Mouse (Mus musculus): ENCODE results near the gene Gart. TPM values are rescaled to one million over a fixed set of nuclear protein-coding genes. Genes with fewer than 3 reads are reported as not detected.

The Gart gene
- 42.8 and 64.2 TPM in 2 replicates for polyA plus RNA-seq (2014; fragmentation: Nextera tagmentation; extraction: Ambion mirVana)

DNA sequence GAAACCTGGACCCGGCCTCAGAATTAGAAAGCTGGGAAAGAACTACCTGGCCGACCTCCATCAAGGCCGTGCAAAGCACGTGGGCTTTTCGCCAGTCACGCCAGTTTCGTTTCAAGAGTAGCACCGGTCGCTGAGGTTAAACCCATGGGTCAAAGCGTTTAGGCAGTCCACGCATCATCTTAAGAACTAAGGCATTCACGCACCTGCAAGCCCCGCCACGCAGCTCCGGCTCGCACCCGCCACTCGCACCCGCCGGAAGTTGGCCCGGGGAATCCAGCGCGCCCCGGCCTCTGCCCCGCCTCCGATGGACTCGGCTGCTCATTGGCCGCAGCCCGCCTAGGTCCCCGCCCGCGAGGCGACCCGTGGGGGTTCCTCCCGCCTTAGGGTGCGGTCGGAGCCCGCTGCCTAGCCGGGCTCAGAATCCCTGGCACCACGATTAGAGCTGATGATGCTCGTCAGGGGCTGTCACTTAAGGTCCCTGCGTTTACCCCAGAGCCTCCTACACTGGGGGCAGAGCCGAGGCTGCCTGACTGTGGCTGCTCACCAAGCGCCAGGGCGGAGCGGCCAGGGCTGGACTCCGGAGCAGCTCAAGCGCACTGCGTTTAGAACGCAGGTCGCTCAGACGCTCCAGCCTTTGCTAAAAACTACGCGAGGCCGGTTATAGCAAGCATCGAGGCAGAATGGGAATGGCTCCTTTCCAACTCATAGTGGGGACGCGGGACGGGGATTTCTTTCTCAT lies at the start of gene Gart:
TSS of gene Gart (minus strand) at position 272 of the 739 bp plus-strand sequence.
- Histone ChIP-seq H3K4me3 (replicated peaks; ENCODE audit: low read depth, low read length) (peak within 1 kb of the TSS; percentile 61), H3K27me3 (ENCODE audit: control insufficient read depth, insufficient read depth, low read length) (no peaks in the 10 kb centered on the region), H3K4me1 (ENCODE audit: control insufficient read depth, insufficient read depth, low read length) (peaks cover 17% of the 10 kb centered on the region), H3K9ac (replicated peaks; ENCODE audit: low read length) (peak within 1 kb of the TSS; percentile 84), H3K36me3 (ENCODE audit: control insufficient read depth, insufficient read depth, low read length) (peaks cover 15% of the 10 kb centered on the region), H3K4me2 (ENCODE audit: low read length) (peak within 1 kb of the TSS; percentile 98), H3K9me3 (ENCODE audit: control insufficient read depth, low read length) (no peaks in the 10 kb centered on the region), H3K27ac (replicated peaks; ENCODE audit: low read depth, low read length) (peak within 1 kb of the TSS; percentile 97)
- ATAC-seq (ENCODE audit: low FRiP score, low TSS enrichment) (peak; percentile 87), DNase-seq (peak; percentile 95)
- WGBS, result under 1% methylated on average over 59 of the region's 59 CpGs

DNA sequence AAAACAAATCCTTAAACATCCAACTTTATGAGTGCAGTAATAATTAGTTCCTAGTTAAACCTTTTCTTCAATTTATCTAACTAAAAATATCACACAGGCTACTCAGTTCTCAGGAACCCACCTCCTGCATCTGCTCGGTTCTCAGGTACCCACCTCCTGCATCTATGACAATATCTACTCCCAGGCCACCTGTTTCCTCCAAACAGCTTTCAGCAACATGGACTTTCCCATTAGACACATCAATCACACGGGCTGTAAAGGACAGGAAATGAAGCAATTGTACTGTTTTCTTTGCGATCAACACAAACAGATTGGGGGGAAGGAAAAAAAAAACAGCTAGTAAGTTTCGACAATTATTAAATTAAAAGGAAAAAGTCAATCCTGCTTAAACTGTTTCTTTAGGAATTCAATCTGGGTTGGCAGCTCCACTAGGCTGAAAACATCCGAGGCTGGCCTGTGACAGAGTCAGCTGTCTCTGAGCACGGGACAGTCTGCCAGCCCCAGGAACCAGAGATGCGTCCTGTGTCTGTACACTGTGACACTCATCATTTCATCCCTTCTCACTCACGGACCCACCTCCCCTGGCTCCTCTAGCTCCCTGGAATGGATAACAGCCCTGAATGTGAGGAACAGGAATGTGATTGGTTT lies 48.5 kb upstream of the Gart start:
- Histone ChIP-seq H3K27me3 (ENCODE audit: control insufficient read depth, insufficient read depth, low read length) (no peaks in the 10 kb centered on the region), H3K4me1 (ENCODE audit: control insufficient read depth, insufficient read depth, low read length) (no peaks in the 10 kb centered on the region), H3K27ac (replicated peaks; ENCODE audit: low read depth, low read length) (no peak overlapping the region), H3K9ac (replicated peaks; ENCODE audit: low read length) (no peak overlapping the region), H3K4me2 (ENCODE audit: low read length) (no peak overlapping the region), H3K4me3 (replicated peaks; ENCODE audit: low read depth, low read length) (no peak overlapping the region), H3K9me3 (ENCODE audit: control insufficient read depth, low read length) (no peaks in the 10 kb centered on the region), H3K36me3 (ENCODE audit: control insufficient read depth, insufficient read depth, low read length) (peaks cover 50% of the 10 kb centered on the region)
- ATAC-seq (ENCODE audit: low FRiP score, low TSS enrichment) (no peak), DNase-seq (no peak)
- WGBS, result 85% methylated on average over 8 of the region's 8 CpGs

DNA sequence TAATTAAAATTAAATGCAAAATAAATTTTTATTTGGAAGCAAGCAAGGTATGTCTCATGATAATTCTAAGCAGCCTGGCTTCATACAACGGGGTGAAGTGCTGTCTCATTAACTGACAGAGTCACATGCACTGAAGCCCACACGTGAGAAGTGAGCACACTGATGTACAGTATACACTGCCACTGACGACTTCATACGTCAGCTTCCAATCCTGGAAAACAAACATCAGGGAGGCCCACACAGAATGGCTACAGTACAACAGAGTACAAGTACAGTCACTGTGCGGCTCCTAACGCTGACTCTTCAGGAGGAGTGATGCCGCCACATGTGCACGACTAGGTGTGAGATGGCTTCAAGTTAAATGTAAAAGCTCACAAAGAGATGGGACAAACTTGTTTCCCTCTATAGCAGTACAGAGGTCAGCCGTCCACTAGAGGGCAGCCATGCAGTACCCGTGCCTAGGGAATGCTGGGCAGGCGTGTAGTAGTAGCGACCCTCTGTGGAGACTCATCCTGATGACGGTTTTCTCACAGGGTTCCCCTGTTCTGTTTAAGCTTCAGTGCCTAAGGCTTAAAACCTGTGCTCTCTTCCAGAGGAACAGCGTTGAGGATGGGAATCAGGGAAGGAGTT lies 47.8 kb upstream of the Gart start:
- no peak overlapping the region for H3K4me3 ChIP-seq (replicated peaks; ENCODE audit: low read depth, low read length)
- peak; percentile 84 for ATAC-seq (ENCODE audit: low FRiP score, low TSS enrichment)
- no peak overlapping the region for H3K27ac ChIP-seq (replicated peaks; ENCODE audit: low read depth, low read length)
- no peaks in the 10 kb centered on the region for H3K9me3 ChIP-seq (ENCODE audit: control insufficient read depth, low read length)
- peaks cover 48% of the 10 kb centered on the region for H3K36me3 ChIP-seq (ENCODE audit: control insufficient read depth, insufficient read depth, low read length)
- no peak overlapping the region for H3K4me2 ChIP-seq (ENCODE audit: low read length)
- H3K4me1 ChIP-seq (ENCODE audit: control insufficient read depth, insufficient read depth, low read length), result 0 out of 2 replicates have a peak, but pooled peaks cover 4% of the 10 kb centered on the region
- WGBS, result 31% methylated on average over 14 of the region's 14 CpGs
- H3K27me3 ChIP-seq (ENCODE audit: control insufficient read depth, insufficient read depth, low read length), result no peaks in the 10 kb centered on the region
- peak; percentile 89 for DNase-seq
- no peak overlapping the region for H3K9ac ChIP-seq (replicated peaks; ENCODE audit: low read length)

DNA sequence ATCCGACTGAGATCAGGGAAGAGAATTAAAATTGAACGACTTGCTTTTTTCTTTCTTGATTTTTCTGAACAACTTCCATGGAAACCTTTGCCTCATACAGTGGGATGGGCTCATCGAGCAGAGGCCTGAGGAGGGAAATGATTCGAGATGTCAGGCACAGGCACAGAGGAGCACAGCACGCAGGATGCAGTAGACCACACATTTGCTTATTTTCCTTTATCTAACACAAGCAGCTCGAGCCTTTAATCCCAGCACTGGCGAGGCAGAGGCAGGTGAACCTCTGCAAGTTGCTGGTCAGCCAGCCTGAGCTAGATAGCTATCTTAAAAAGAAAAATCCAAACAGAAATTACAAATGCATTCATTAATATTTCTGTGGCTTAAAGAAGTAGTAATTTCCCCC lies 43.0 kb upstream of the Gart start:
- Histone ChIP-seq H3K27me3 (ENCODE audit: control insufficient read depth, insufficient read depth, low read length) (no peaks in the 10 kb centered on the region), H3K27ac (replicated peaks; ENCODE audit: low read depth, low read length) (no peak overlapping the region), H3K9me3 (ENCODE audit: control insufficient read depth, low read length) (no peaks in the 10 kb centered on the region), H3K9ac (replicated peaks; ENCODE audit: low read length) (0 out of 2 replicates have a peak overlapping the region, but pooled peaks have one; percentile 36), H3K4me2 (ENCODE audit: low read length) (peak overlapping the region; percentile 80), H3K36me3 (ENCODE audit: control insufficient read depth, insufficient read depth, low read length) (peaks cover 28% of the 10 kb centered on the region), H3K4me1 (ENCODE audit: control insufficient read depth, insufficient read depth, low read length) (0 out of 2 replicates have a peak, but pooled peaks cover 12% of the 10 kb centered on the region), H3K4me3 (replicated peaks; ENCODE audit: low read depth, low read length) (0 out of 2 replicates have a peak overlapping the region, but pooled peaks have one; percentile 91)
- ATAC-seq (ENCODE audit: low FRiP score, low TSS enrichment) (no peak), DNase-seq (no peak)
- WGBS, result 41% methylated on average over 7 of the region's 7 CpGs

- Histone ChIP-seq H3K27ac (replicated peaks; ENCODE audit: low read depth, low read length) (peak within 1 kb of the TSS; percentile 90), H3K4me2 (ENCODE audit: low read length) (peak within 1 kb of the TSS; percentile 80), H3K4me1 (ENCODE audit: control insufficient read depth, insufficient read depth, low read length) (0 out of 2 replicates have a peak, but pooled peaks cover 12% of the 10 kb centered on the region), H3K9me3 (ENCODE audit: control insufficient read depth, low read length) (no peaks in the 10 kb centered on the region), H3K27me3 (ENCODE audit: control insufficient read depth, insufficient read depth, low read length) (no peaks in the 10 kb centered on the region), H3K4me3 (replicated peaks; ENCODE audit: low read depth, low read length) (peak within 1 kb of the TSS; percentile 91), H3K36me3 (ENCODE audit: control insufficient read depth, insufficient read depth, low read length) (peaks cover 35% of the 10 kb centered on the region), H3K9ac (replicated peaks; ENCODE audit: low read length) (peak within 1 kb of the TSS; percentile 81)
- peak; percentile 98 for DNase-seq
- WGBS, result under 1% methylated on average over 70 of the region's 71 CpGs
- ATAC-seq (ENCODE audit: low FRiP score, low TSS enrichment), result peak; percentile 99
Measured at GRCm38 (mm10) chr16:91688619-91689334, 42.0 kb upstream of the Gart start, which contains the start of gene Donson. TSS of gene Donson (minus strand) at chr16:91688770.

- H3K27ac ChIP-seq (replicated peaks; ENCODE audit: low read depth, low read length), result peak overlapping the region; percentile 90
- peaks cover 38% of the 10 kb centered on the region for H3K36me3 ChIP-seq (ENCODE audit: control insufficient read depth, insufficient read depth, low read length)
- H3K27me3 ChIP-seq (ENCODE audit: control insufficient read depth, insufficient read depth, low read length), result no peaks in the 10 kb centered on the region
- peak overlapping the region; percentile 81 for H3K9ac ChIP-seq (replicated peaks; ENCODE audit: low read length)
- DNase-seq, result no peak
- H3K4me3 ChIP-seq (replicated peaks; ENCODE audit: low read depth, low read length), result peak overlapping the region; percentile 91
- H3K9me3 ChIP-seq (ENCODE audit: control insufficient read depth, low read length), result no peaks in the 10 kb centered on the region
- ATAC-seq (ENCODE audit: low FRiP score, low TSS enrichment), result peak; percentile 70
- 0 out of 2 replicates have a peak, but pooled peaks cover 12% of the 10 kb centered on the region for H3K4me1 ChIP-seq (ENCODE audit: control insufficient read depth, insufficient read depth, low read length)
- H3K4me2 ChIP-seq (ENCODE audit: low read length), result peak overlapping the region; percentile 80
- 1% methylated on average over 51 of the region's 51 CpGs for WGBS
Measured at GRCm38 (mm10) chr16:91688023-91688618, 41.4 kb upstream of the Gart start.

DNA sequence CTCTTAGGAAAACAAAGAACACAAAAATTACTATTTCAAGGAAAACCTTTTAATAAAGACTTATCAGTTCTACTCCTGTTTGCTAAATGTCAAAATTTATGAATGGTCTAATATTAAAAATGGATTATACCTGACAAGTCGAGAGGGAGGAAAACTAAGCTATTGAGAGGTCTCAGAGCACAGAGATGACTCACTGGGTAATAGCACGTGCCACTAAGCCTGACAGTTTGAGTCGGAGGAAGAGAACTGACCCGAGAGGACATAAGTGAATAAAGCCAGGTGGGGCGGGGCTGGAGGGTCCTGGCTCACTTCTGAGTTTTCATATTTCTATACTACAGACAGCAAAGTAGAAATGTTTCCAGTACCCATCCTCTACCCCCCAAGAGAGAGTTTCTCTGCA lies 39.6 kb upstream of the Gart start:
- Histone ChIP-seq H3K9ac (replicated peaks; ENCODE audit: low read length) (no peak overlapping the region), H3K27ac (replicated peaks; ENCODE audit: low read depth, low read length) (no peak overlapping the region), H3K9me3 (ENCODE audit: control insufficient read depth, low read length) (no peaks in the 10 kb centered on the region), H3K4me2 (ENCODE audit: low read length) (no peak overlapping the region), H3K36me3 (ENCODE audit: control insufficient read depth, insufficient read depth, low read length) (peaks cover 53% of the 10 kb centered on the region), H3K4me1 (ENCODE audit: control insufficient read depth, insufficient read depth, low read length) (0 out of 2 replicates have a peak, but pooled peaks cover 12% of the 10 kb centered on the region), H3K4me3 (replicated peaks; ENCODE audit: low read depth, low read length) (no peak overlapping the region), H3K27me3 (ENCODE audit: control insufficient read depth, insufficient read depth, low read length) (no peaks in the 10 kb centered on the region)
- ATAC-seq (ENCODE audit: low FRiP score, low TSS enrichment) (no peak), DNase-seq (no peak)
- 87% methylated on average over 5 of the region's 5 CpGs for WGBS

- 0 out of 2 replicates have a peak, but pooled peaks cover 12% of the 10 kb centered on the region for H3K4me1 ChIP-seq (ENCODE audit: control insufficient read depth, insufficient read depth, low read length)
- 89% methylated on average over 5 of the region's 5 CpGs for WGBS
- no peak overlapping the region for H3K4me2 ChIP-seq (ENCODE audit: low read length)
- DNase-seq (no peak), ATAC-seq (ENCODE audit: low FRiP score, low TSS enrichment) (no peak)
- H3K27ac ChIP-seq (replicated peaks; ENCODE audit: low read depth, low read length), result no peak overlapping the region
- H3K9me3 ChIP-seq (ENCODE audit: control insufficient read depth, low read length), result no peaks in the 10 kb centered on the region
- no peak overlapping the region for H3K9ac ChIP-seq (replicated peaks; ENCODE audit: low read length)
- no peaks in the 10 kb centered on the region for H3K27me3 ChIP-seq (ENCODE audit: control insufficient read depth, insufficient read depth, low read length)
- H3K4me3 ChIP-seq (replicated peaks; ENCODE audit: low read depth, low read length), result no peak overlapping the region
- peaks cover 55% of the 10 kb centered on the region for H3K36me3 ChIP-seq (ENCODE audit: control insufficient read depth, insufficient read depth, low read length)
Measured at GRCm38 (mm10) chr16:91685526-91685925, 38.8 kb upstream of the Gart start.
